Comparison of ENCODE assay signal across 8 mouse cellular contexts in the genomic region with DNA sequence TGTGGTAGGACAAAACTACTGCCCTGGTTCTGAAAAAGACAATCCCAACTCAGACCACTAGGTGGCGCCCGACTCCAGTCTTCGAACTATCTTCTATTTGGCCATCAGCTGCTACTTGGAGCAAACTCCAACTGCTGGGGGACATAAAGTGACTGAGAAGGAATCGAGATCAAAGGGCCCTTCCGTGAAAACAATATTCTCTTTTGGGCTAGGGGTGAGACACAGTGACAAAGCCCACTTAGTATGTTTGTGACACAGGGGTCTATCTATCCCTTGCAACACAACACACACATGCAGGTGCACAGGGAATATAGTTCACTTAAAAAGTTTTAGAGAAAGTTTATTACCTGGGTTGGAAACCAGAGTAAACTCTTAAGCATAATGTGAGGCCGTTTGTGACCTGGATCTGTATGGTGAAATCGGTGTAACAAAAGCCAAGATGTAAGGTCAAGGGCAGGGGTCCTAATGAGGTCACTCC. TPM values are rescaled to one million over a fixed set of nuclear protein-coding genes. Genes with fewer than 3 reads are reported as not detected.
DNase-seq lines count a peak whose midpoint lies in the region; ATAC-seq lines count a peak whose summit lies in the region.

No protein-coding gene starts in this region.

- no peaks in the 10 kb centered on the region for H3K4me1 ChIP-seq in hindbrain, embryonic 10.5 days (replicated peaks)
- H3K4me1 ChIP-seq in hindbrain, embryonic 12.5 days = no peaks in the 10 kb centered on the region
- H3K4me1 ChIP-seq in midbrain, embryonic 15.5 days = no peaks in the 10 kb centered on the region

- no peak overlapping the region for H3K27ac ChIP-seq in hindbrain, embryonic 10.5 days
- H3K27ac ChIP-seq in hindbrain, embryonic 12.5 days = no peak overlapping the region
- H3K27ac ChIP-seq in midbrain, embryonic 15.5 days = no peak overlapping the region

- WGBS in hindbrain, embryonic 10.5 days = 12% methylated on average over 7 of the region's 7 CpGs
- WGBS in hindbrain, embryonic 12.5 days = 10% methylated on average over 7 of the region's 7 CpGs
- 16% methylated on average over 7 of the region's 7 CpGs for WGBS in midbrain, embryonic 15.5 days

- H3K9me3 ChIP-seq in hindbrain, embryonic 10.5 days = no peaks in the 10 kb centered on the region
- H3K9me3 ChIP-seq in hindbrain, embryonic 12.5 days (replicated peaks) = no peaks in the 10 kb centered on the region
- no peaks in the 10 kb centered on the region for H3K9me3 ChIP-seq in midbrain, embryonic 15.5 days

- no peak overlapping the region for H3K9ac ChIP-seq in hindbrain, embryonic 12.5 days
- no peak overlapping the region for H3K9ac ChIP-seq in midbrain, embryonic 15.5 days

- no peak for ATAC-seq in hindbrain, embryonic 12.5 days (ENCODE audit: low FRiP score)
- peak; percentile 89 for ATAC-seq in common myeloid progenitor, adult 5-6 weeks (replicated peaks; ENCODE audit: low read depth, poor library complexity, severe bottlenecking)
- peak; percentile 67; the same call in 1 of the 2 replicates for ATAC-seq in midbrain, embryonic 15.5 days (replicated peaks)

- H3K4me2 ChIP-seq in hindbrain, embryonic 12.5 days (replicated peaks) = no peak overlapping the region
- no peak overlapping the region for H3K4me2 ChIP-seq in midbrain, embryonic 15.5 days

- intact Hi-C loops in left cerebral cortex, postnatal 25 days (cut with DNase I) = loop anchor here (2.0 to 10.0 kb wide), 4 partner anchors 54 to 497 kb away; a partner anchor contains a TSS

- no peak overlapping the region for H3K4me3 ChIP-seq in hindbrain, embryonic 10.5 days
- H3K4me3 ChIP-seq in hindbrain, embryonic 12.5 days = no peak overlapping the region
- no peak overlapping the region for H3K4me3 ChIP-seq in midbrain, embryonic 15.5 days

- DNase-seq in hindbrain, embryonic 10.5 days (ENCODE audit: low spot score) = peak; percentile 83
- DNase-seq in gastrocnemius, adult 8-10 months (ENCODE audit: low spot score in 2 of 2) = peak; percentile 46 to 55
- peak; percentile 82 for DNase-seq in kidney, adult 11 months
- DNase-seq in left cerebral cortex, postnatal 25 days (ENCODE audit: low spot score in 2 of 2) = peak; percentile 84 to 88
- peak; percentile 36 to 80 for DNase-seq in spleen, adult 18-20 months

- peaks cover 4% of the 10 kb centered on the region; the same call in 1 of the 2 replicates for H3K27me3 ChIP-seq in hindbrain, embryonic 10.5 days (ENCODE audit: insufficient read depth, poor library complexity, severe bottlenecking)
- no peaks in the 10 kb centered on the region for H3K27me3 ChIP-seq in hindbrain, embryonic 12.5 days
- no peaks in the 10 kb centered on the region for H3K27me3 ChIP-seq in midbrain, embryonic 15.5 days (replicated peaks)

- no peaks in the 10 kb centered on the region for H3K36me3 ChIP-seq in hindbrain, embryonic 10.5 days
- H3K36me3 ChIP-seq in hindbrain, embryonic 12.5 days = no peaks in the 10 kb centered on the region
- no peaks in the 10 kb centered on the region for H3K36me3 ChIP-seq in midbrain, embryonic 15.5 days (replicated peaks)

RNA-seq across cellular contexts. Expression of a gene that starts 10.6 kb away (rescaled TPM):
- polyA plus RNA-seq in hindbrain, embryonic 10.5 days (2016; fragmentation: Nextera tagmentation; extraction: Ambion mirVana) = 192 and 211 TPM in 2 replicates
- polyA plus RNA-seq in hindbrain, embryonic 12.5 days (2016; fragmentation: Nextera tagmentation; extraction: Ambion mirVana) = 186 and 192 TPM in 2 replicates
- 176 and 191 TPM in 2 replicates for total RNA-seq in common myeloid progenitor, adult 5-6 weeks (2017)
- total RNA-seq in gastrocnemius, adult 8-10 months (2022) = 10 to 100 TPM; 41.6 to 53.8 (median 46.9) TPM
- total RNA-seq in left cerebral cortex, postnatal 25 days (2021) = 100 to 1,000 TPM; 101 to 102 TPM
- polyA plus RNA-seq in midbrain, embryonic 15.5 days (2015; fragmentation: Nextera tagmentation; extraction: Ambion mirVana) = 184 and 187 TPM in 2 replicates

RNA-seq across cellular contexts. Expression of a gene that starts 40.7 kb away (rescaled TPM):
- polyA plus RNA-seq in hindbrain, embryonic 10.5 days (2016; fragmentation: Nextera tagmentation; extraction: Ambion mirVana) = 0.31 and 0.39 TPM in 2 replicates
- 0.53 and 0.59 TPM in 2 replicates for polyA plus RNA-seq in hindbrain, embryonic 12.5 days (2016; fragmentation: Nextera tagmentation; extraction: Ambion mirVana)
- total RNA-seq in common myeloid progenitor, adult 5-6 weeks (2017) = not detected in 2 replicates
- total RNA-seq in gastrocnemius, adult 8-10 months (2022) = not detected
- total RNA-seq in left cerebral cortex, postnatal 25 days (2021) = not detected
- polyA plus RNA-seq in midbrain, embryonic 15.5 days (2015; fragmentation: Nextera tagmentation; extraction: Ambion mirVana) = 1.2 and 1.7 TPM in 2 replicates

RNA-seq across cellular contexts. Expression of a gene that starts 43.5 kb away (rescaled TPM):
- 0.05 TPM in 1 of 2 replicates, not detected in the other for polyA plus RNA-seq in hindbrain, embryonic 10.5 days (2016; fragmentation: Nextera tagmentation; extraction: Ambion mirVana)
- polyA plus RNA-seq in hindbrain, embryonic 12.5 days (2016; fragmentation: Nextera tagmentation; extraction: Ambion mirVana) = not detected in 2 replicates
- total RNA-seq in common myeloid progenitor, adult 5-6 weeks (2017) = 3.4 and 5.7 TPM in 2 replicates
- total RNA-seq in gastrocnemius, adult 8-10 months (2022) = not detected
- not detected for total RNA-seq in left cerebral cortex, postnatal 25 days (2021)
- polyA plus RNA-seq in midbrain, embryonic 15.5 days (2015; fragmentation: Nextera tagmentation; extraction: Ambion mirVana) = 0.11 TPM in 1 of 2 replicates, not detected in the other

RNA-seq across cellular contexts. Expression of a gene that starts 51.3 kb away (rescaled TPM):
- 26.1 and 30.3 TPM in 2 replicates for polyA plus RNA-seq in hindbrain, embryonic 10.5 days (2016; fragmentation: Nextera tagmentation; extraction: Ambion mirVana)
- 35.3 and 39.0 TPM in 2 replicates for polyA plus RNA-seq in hindbrain, embryonic 12.5 days (2016; fragmentation: Nextera tagmentation; extraction: Ambion mirVana)
- total RNA-seq in common myeloid progenitor, adult 5-6 weeks (2017) = 32.5 and 37.2 TPM in 2 replicates
- total RNA-seq in gastrocnemius, adult 8-10 months (2022) = 10 to 100 TPM; 14.2 to 19.6 (median 16.8) TPM
- 10 to 100 TPM; 27.8 to 29.6 TPM for total RNA-seq in left cerebral cortex, postnatal 25 days (2021)
- 22.7 and 24.5 TPM in 2 replicates for polyA plus RNA-seq in midbrain, embryonic 15.5 days (2015; fragmentation: Nextera tagmentation; extraction: Ambion mirVana)

RNA-seq across cellular contexts. Expression of a gene that starts 53.6 kb away (rescaled TPM):
- polyA plus RNA-seq in hindbrain, embryonic 10.5 days (2016; fragmentation: Nextera tagmentation; extraction: Ambion mirVana) = 16.5 and 19.8 TPM in 2 replicates
- polyA plus RNA-seq in hindbrain, embryonic 12.5 days (2016; fragmentation: Nextera tagmentation; extraction: Ambion mirVana) = 17.2 and 19.0 TPM in 2 replicates
- 26.0 and 38.1 TPM in 2 replicates for total RNA-seq in common myeloid progenitor, adult 5-6 weeks (2017)
- total RNA-seq in gastrocnemius, adult 8-10 months (2022) = 10 to 100 TPM in 2 of 4 experiments, 1 to 10 TPM in 2; 9.4 to 11.9 (median 10.1) TPM
- total RNA-seq in left cerebral cortex, postnatal 25 days (2021) = 10 to 100 TPM; 22.6 to 32.0 TPM
- 18.8 TPM in 2 replicates for polyA plus RNA-seq in midbrain, embryonic 15.5 days (2015; fragmentation: Nextera tagmentation; extraction: Ambion mirVana)
